Mouse (Mus musculus) left cerebral cortex, postnatal 10 days (tissue): ENCODE results near the gene Mepe. TPM values are rescaled to one million over a fixed set of nuclear protein-coding genes. Genes with fewer than 3 reads are reported as not detected.

ENCODE experiments used
- DNase-seq, 2 experiments: peaks; one replicate each; pipeline ENCODE4 v3.0.0; 2021 to 2022; ENCODE audit warnings: low spot score in 2 of 2, mixed read lengths in 1 of 2; ENCODE audit errors: extremely low spot score in 1 of 2
- intact Hi-C: fragments of 180-260 bp; cut with DNase I; formaldehyde crosslinking; loops from one replicate; pipeline ENCODE4 v1.15.1; 2025
- total RNA-seq, 2 experiments: library from RNA; stranded (reverse); gene quantifications; 2 replicates each; pipeline ENCODE4 v1.2.3; 2021

Gene Mepe
- not detected for total RNA-seq

DNA sequence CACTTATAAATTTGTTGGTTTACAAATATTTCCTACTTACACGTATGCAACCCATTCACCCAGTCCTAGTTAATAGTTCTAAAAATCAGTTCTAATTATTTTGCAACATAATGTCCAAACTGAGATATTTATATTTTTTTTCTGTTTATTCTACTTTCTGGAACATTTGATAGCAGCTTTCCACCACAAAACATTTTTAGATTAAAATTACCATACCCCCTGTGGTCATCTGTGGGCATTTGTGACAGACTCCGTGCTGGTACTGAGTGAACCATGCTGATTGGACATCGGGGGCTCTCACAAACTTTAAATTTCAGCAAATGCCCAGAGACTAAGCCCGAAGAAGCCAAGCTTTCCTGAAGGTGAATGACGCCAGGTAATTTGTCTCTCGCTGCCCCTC lies at the start of gene Mepe:
Gene Mepe (plus strand): TSS at position 301 of the 400 bp plus-strand sequence.
- intact Hi-C loops, result no loop called here
- DNase-seq, result no peak

DNA sequence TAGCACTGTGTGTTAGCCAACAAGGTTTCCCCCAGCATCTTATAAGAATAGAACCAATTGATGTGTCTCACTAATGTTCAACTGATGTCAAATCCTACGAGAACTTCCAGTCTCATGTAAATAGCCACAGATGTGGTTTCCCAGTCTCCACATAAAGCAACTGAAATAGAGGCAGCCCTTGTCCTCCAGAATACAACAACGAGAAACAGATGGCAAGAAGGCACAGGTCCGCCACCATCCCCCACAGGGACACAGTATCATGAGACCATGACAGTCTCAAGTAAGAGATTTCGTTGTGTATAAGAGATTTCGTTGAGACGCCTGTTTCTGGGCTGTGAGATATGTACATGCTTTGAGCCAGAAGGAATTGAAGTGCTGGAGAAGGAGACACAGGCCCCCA lies 30.9 kb upstream of the Mepe start:
- DNase-seq, result no peak
- intact Hi-C loops, result no loop called here

GRCm38 (mm10) chr5:104298994-104299393 lies 26.1 kb upstream of the Mepe start, which contains the start of gene Ibsp:
TSS of gene Ibsp (plus strand) at chr5:104299171.
- intact Hi-C loops, result no loop called here
- peak in 1 of 2 experiments; percentile 11 for DNase-seq

GRCm38 (mm10) chr5:104314073-104314472 lies 11.1 kb upstream of the Mepe start:
- intact Hi-C loops, result no loop called here

GRCm38 (mm10) chr5:104326884-104327283 lies 1.8 kb downstream of the Mepe start:
- no peak for DNase-seq
- intact Hi-C loops, result no loop called here

More at GRCm38 (mm10) chr5:104314073-104314472, 11.1 kb upstream of the Mepe start:
- no peak for DNase-seq

- intact Hi-C loops, result no loop called here
- DNase-seq, result no peak
Observed at GRCm38 (mm10) chr5:104327389-104327788, 2.3 kb downstream of the Mepe start.

- intact Hi-C loops, result no loop called here
- DNase-seq, result no peak
Observed at GRCm38 (mm10) chr5:104327876-104328275, 2.7 kb downstream of the Mepe start.

GRCm38 (mm10) chr5:104328317-104328850 lies 3.3 kb downstream of the Mepe start:
- DNase-seq, result no peak
- intact Hi-C loops, result no loop called here

- DNase-seq, result no peak
Observed at GRCm38 (mm10) chr5:104329381-104329780, 4.3 kb downstream of the Mepe start.

DNA sequence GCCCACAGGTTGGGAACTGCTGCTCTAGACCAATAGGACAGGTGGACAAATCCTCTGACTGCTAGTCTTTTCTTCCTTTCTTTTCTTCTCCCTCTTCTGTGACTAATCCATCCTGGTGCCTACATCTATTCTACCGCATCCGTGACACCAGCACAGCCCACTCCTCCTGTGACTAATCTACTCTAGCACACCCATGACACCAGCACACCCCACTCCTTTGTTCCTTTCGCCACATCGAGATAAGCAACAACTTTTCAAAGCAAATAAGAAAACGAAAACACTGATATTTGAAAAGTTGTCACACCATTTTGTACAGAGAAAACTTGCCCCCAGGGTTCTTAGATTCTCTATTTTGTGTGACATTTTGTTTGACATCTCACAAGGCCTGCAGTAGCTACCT lies 5.0 kb downstream of the Mepe start:
- intact Hi-C loops, result loop anchor here (5.0 kb wide), 1 partner anchor 258 kb away; no protein-coding TSS in a partner anchor
- no peak for DNase-seq

More at GRCm38 (mm10) chr5:104329381-104329780, 4.3 kb downstream of the Mepe start:
- intact Hi-C loops, result no loop called here

- intact Hi-C loops, result loop anchor here (2.0 to 5.0 kb wide), 3 partner anchors 113 to 260 kb away; no protein-coding TSS in a partner anchor
- DNase-seq, result no peak
Observed at GRCm38 (mm10) chr5:104332296-104332695, 7.2 kb downstream of the Mepe start.

- intact Hi-C loops, result loop anchor here (2.0 to 5.0 kb wide), 3 partner anchors 114 to 261 kb away; no protein-coding TSS in a partner anchor
- DNase-seq, result peak; percentile 58 to 71
Observed at GRCm38 (mm10) chr5:104333231-104333640, 8.1 kb downstream of the Mepe start.

- intact Hi-C loops, result loop anchor here (2.0 to 5.0 kb wide), 3 partner anchors 115 to 261 kb away; no protein-coding TSS in a partner anchor
- no peak for DNase-seq
Observed at GRCm38 (mm10) chr5:104333643-104334042, 8.5 kb downstream of the Mepe start.

- intact Hi-C loops, result loop anchor here (5.0 kb wide), 1 partner anchor 262 kb away; no protein-coding TSS in a partner anchor
- DNase-seq, result no peak
Observed at GRCm38 (mm10) chr5:104334516-104334915, 9.4 kb downstream of the Mepe start.

DNA sequence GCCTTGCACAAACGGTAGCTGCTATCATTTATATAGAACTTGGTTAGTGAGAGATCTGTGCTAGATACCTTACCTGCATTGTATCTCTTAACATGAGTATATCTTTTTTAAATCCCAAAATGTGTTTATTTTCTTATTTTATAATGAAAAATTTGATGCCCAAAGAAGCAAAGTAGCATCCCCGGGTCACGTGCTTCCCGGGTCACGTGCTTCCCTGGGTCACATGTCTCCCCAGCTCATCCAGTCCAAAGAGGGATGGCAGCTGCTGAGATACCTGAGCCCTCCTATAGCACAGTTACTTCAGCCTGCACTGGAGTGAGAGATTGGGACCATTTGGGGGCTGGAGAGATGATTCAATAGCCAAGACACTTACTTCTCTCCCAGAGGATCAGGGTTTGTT lies 10.8 kb downstream of the Mepe start:
- no peak for DNase-seq
- intact Hi-C loops, result loop anchor here (5.0 kb wide), 1 partner anchor 339 kb away; no protein-coding TSS in a partner anchor

DNA sequence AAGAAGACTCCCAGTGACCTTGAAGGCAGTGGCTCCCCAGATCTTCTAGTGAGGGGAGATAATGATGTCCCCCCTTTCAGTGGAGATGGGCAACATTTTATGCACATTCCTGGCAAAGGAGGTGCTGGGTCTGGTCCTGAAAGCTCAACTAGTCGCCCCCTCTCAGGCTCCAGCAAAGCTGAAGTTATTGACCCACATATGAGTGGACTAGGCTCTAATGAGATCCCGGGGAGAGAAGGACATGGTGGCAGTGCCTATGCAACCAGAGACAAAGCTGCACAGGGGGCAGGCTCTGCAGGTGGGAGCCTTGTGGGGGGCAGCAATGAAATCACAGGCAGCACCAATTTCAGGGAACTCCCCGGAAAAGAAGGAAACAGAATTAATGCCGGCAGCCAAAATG lies 12.4 kb downstream of the Mepe start:
- DNase-seq, result no peak
- intact Hi-C loops, result loop anchor here (5.0 kb wide), 1 partner anchor 340 kb away; no protein-coding TSS in a partner anchor

GRCm38 (mm10) chr5:104339009-104339408 lies 13.9 kb downstream of the Mepe start:
- intact Hi-C loops, result loop anchor here (5.0 kb wide), 1 partner anchor 342 kb away; no protein-coding TSS in a partner anchor
- DNase-seq, result no peak

DNA sequence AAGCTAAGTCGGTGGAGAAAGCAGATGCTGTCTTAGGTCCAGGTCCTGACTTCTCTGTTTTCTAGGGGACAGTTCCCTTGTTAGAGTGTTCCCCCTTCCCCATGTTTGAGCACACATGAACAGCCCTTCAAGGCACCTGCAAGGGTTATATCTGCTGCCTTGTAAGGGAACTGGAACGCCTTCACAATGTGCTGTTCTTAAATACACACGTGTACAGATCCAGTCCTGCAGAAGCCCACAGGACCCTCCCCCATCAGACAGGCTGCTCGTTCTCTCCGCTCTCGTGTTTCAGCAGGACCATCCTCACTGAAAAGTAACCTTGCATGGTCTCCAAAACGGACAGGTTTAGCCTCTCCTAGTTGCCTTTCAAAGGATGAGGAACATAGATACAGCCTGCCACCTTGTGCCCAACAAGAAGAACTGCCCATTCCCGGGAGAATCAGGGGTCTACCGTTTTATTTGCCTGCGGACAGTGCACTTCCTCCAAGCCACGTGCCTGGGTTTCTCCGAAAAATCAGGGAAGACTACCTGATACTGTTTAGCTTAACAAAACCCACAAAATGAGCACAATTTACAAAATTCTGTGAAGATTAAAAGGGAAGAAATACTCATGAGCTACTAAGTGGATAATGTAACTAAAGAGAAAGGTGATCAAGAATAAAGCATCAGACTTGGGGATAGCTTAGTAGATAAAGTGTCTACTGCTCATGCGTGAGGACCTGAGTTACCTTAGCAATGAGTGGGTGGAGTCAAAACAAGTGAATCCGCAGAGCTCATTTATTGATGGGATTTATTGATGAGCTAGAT lies 14.8 kb downstream of the Mepe start:
- intact Hi-C loops, result loop anchor here (5.0 kb wide), 2 partner anchors 107 to 343 kb away; no protein-coding TSS in a partner anchor
- DNase-seq, result peak; percentile 51 to 53

DNA sequence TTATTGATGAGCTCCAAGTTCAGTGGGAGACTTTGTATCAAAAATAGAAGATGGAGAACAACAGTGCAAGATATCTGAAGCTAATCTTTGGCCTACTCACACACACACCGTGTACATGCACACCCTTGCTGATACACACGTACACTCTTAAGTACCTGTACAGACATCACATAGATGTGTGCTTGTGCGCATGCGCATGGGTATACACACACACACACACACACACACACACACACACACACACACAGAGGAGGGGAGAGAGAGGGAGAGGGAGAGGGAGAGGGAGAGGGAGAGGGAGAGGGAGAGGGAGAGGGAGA lies 15.3 kb downstream of the Mepe start:
- intact Hi-C loops, result loop anchor here (5.0 kb wide), 1 partner anchor 107 kb away; no protein-coding TSS in a partner anchor
- no peak for DNase-seq

GRCm38 (mm10) chr5:104342881-104343280 lies 17.8 kb downstream of the Mepe start:
- no peak for DNase-seq
- intact Hi-C loops, result loop anchor here (5.0 kb wide), 1 partner anchor 104 kb away; no protein-coding TSS in a partner anchor
